Comparison of ENCODE assay signal across 8 mouse cellular contexts in genomic region chr9:63745821-63746632, GRCm38 (mm10). TPM values are rescaled to one million over a fixed set of nuclear protein-coding genes. Genes with fewer than 3 reads are reported as not detected.
DNase-seq lines count a peak whose midpoint lies in the region; ATAC-seq and TF ChIP-seq lines count a peak whose summit lies in the region.

No protein-coding gene starts in this region.

- H3K79me2 ChIP-seq in liver, adult 2 months (ENCODE audit: control insufficient read depth, insufficient read depth, low read length), result peaks cover 37% of the 10 kb centered on the region; the same call in 1 of the 2 replicates

- H3K9me3 ChIP-seq in hindbrain, embryonic 12.5 days (replicated peaks), result no peaks in the 10 kb centered on the region

- POLR2A ChIA-PET in Patski (lab: Charles Lee), result interaction anchor here (0.6 to 1.3 kb wide), 6 partner anchors 9 to 30 kb away, joined by 3 to 6 read pairs (median 3); partner anchors contain the start of gene Smad3

- H3K36me3 ChIP-seq in hindbrain, embryonic 12.5 days, result no peaks in the 10 kb centered on the region
- H3K36me3 ChIP-seq in liver, adult 2 months (ENCODE audit: control insufficient read depth, insufficient read depth, low read length), result no peaks in the 10 kb centered on the region

- no peak overlapping the region for H3K9ac ChIP-seq in hindbrain, embryonic 12.5 days
- H3K9ac ChIP-seq in liver, adult 2 months (ENCODE audit: low read depth, low read length), result 0 out of 2 replicates have a peak overlapping the region, but pooled peaks have one; percentile 6

- ATAC-seq in Patski, result peak; percentile 84
- peak; percentile 41; the same call in 1 of the 2 replicates for ATAC-seq in hindbrain, embryonic 12.5 days (ENCODE audit: low FRiP score)

- TF ChIP-seq CTCF in Patski (IDR thresholded peaks at IDR 0.05), result no peak
- TF ChIP-seq CTCF in liver, adult 2 months (IDR thresholded peaks at IDR 0.05; ENCODE audit: low read depth, low read length), result no peak

- CTCF ChIA-PET in Patski (lab: Charles Lee), result interaction anchor here (0.6 kb wide), 1 partner anchor 91 kb away, joined by 3 read pairs; no protein-coding TSS in a partner anchor

- peak overlapping the region; percentile 8; the same call in 1 of the 2 replicates for H3K4me2 ChIP-seq in hindbrain, embryonic 12.5 days (replicated peaks)

- no peak for TF ChIP-seq POLR2A in liver, adult 2 months (IDR thresholded peaks at IDR 0.05; ENCODE audit: extremely low read depth, insufficient read depth, low read length)

- intact Hi-C loops in left cerebral cortex, postnatal 4 days (cut with DNase I), result no loop called here

- peak; percentile 41 to 43 for DNase-seq in heart, adult 18-20 months
- DNase-seq in heart, postnatal 4 days, result no peak
- DNase-seq in Patski (ENCODE audit: low read depth, low spot score), result peak; percentile 97
- DNase-seq in liver, adult 2 months (ENCODE audit: extremely low read depth, low read depth, low spot score), result peak; percentile 89
- no peak for DNase-seq in left cerebral cortex, postnatal 4 days
- DNase-seq in right cerebral cortex, postnatal 25 days, result no peak
- no peak for DNase-seq in cerebellum, adult 9-11 months

- no peak overlapping the region for H3K4me3 ChIP-seq in hindbrain, embryonic 12.5 days
- no peak overlapping the region for H3K4me3 ChIP-seq in liver, adult 2 months (ENCODE audit: insufficient read depth, low read depth, low read length)

- H3K4me1 ChIP-seq in hindbrain, embryonic 12.5 days, result peaks cover 79% of the 10 kb centered on the region
- H3K4me1 ChIP-seq in liver, adult 2 months (ENCODE audit: control insufficient read depth, insufficient read depth, low read length), result peaks cover 53% of the 10 kb centered on the region

- H3K27ac ChIP-seq in hindbrain, embryonic 12.5 days, result peak overlapping the region; percentile 55; the same call in 1 of the 2 replicates
- peak overlapping the region; percentile 50 for H3K27ac ChIP-seq in liver, adult 2 months (replicated peaks; ENCODE audit: insufficient read depth, low read depth, low read length)

- WGBS in hindbrain, embryonic 12.5 days, result 51% methylated on average over 19 of the region's 19 CpGs
- 49% methylated on average over 19 of the region's 19 CpGs for WGBS in liver, adult 2 months

- H3K27me3 ChIP-seq in Patski, result no peaks in the 10 kb centered on the region
- no peaks in the 10 kb centered on the region for H3K27me3 ChIP-seq in hindbrain, embryonic 12.5 days
- H3K27me3 ChIP-seq in liver, adult 2 months (ENCODE audit: control insufficient read depth, insufficient read depth, low read length), result no peaks in the 10 kb centered on the region

- in situ Hi-C loops in Patski (cut with MboI; ENCODE audit: low pct_unique_long_range_greater_than_20kb), result loop anchor here (5.0 kb wide), 1 partner anchor 79 kb away; no protein-coding TSS in a partner anchor

RNA-seq across cellular contexts. Expression of gene Smad3, which starts 11.8 kb away (rescaled TPM):
- 10 to 100 TPM in 1 of 2 experiments, 1 to 10 TPM in 1; 9.1 to 10.3 TPM for total RNA-seq in heart, adult 18-20 months (2021)
- 10 to 100 TPM; 20.7 to 20.9 TPM for total RNA-seq in heart, postnatal 4 days (2021)
- polyA plus RNA-seq in Patski (2021), result 107 TPM
- 24.1 and 25.4 TPM in 2 replicates for polyA plus RNA-seq in hindbrain, embryonic 12.5 days (2016; fragmentation: Nextera tagmentation; extraction: Ambion mirVana)
- 5.7 and 8.1 TPM in 2 replicates for total RNA-seq in liver, adult 2 months (2014; rRNA removed)
- polyA plus RNA-seq in liver, adult 2 months (2012; rRNA removed), result 7.8 and 8.9 TPM in 2 replicates
- 10 to 100 TPM; 16.0 to 20.4 TPM for total RNA-seq in left cerebral cortex, postnatal 4 days (2021)

Comparison
In these comparisons a context has a peak if more than half of its experiments do, and no peak if none do; other contexts are left out.
1. DNase-seq: peak in heart, adult 18-20 months (2 of 2), Patski (single experiment) and liver, adult 2 months (single experiment); none in heart, postnatal 4 days (single experiment), left cerebral cortex, postnatal 4 days (single experiment), right cerebral cortex, postnatal 25 days (single experiment) and cerebellum, adult 9-11 months (single experiment).